Mouse (Mus musculus): ENCODE data around the gene Slc5a4b.
A peak's percentile ranks its signal among the peaks of the same experiment; 100 is the strongest.

Gene Slc5a4b

GRCm38 (mm10) chr10:76036962-76037361 lies 73.8 kb downstream of the Slc5a4b start:
- no peak for DNase-seq (ENCODE audit: low spot score)

DNA sequence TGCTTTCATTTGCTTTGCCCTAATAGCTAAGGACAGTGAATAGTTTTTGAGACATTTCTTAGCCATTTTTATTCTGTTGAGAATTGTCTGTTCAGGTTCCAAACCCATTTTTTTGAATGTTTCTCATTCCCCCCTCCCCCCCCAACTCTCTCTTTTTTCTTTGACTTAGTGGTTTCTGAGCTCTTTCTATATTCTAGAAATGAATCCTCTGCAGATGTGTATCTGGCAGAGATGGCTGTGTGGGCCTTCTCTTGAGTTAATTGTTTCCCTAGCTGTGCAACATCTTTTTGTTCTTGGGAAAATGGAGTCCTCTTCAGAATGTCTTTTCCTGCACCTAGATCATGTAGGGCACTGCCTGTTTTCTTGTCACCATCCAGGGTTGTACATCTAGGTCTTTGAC lies 75.5 kb downstream of the Slc5a4b start:
- no peak for DNase-seq (ENCODE audit: low spot score)

GRCm38 (mm10) chr10:76034001-76034600 lies 76.7 kb downstream of the Slc5a4b start:
- DNase-seq (ENCODE audit: low spot score): no peak

DNA sequence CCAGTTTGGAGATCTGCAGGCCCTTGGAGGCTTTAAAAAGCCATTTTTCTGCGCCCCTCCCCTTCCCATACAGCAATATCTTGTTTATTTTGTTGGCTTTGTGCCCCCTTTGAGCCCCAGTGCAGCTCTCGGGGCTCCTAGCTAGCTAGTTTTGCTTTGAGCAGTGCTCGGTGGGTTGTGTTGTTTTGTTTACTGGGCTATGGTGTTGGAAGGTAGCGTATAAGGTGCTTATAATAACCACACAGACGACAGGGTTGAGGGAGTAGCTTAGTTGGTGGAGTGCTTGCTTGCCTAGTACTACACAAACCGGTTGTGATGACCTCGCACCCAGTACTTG lies 77.7 kb downstream of the Slc5a4b start:
- DNase-seq (ENCODE audit: low spot score): no peak

GRCm38 (mm10) chr10:76032402-76033118 lies 78.2 kb downstream of the Slc5a4b start, which contains the start of gene Zfp280b:
Zfp280b (plus strand) TSS chr10:76032650.
- peak; percentile 96 for DNase-seq (ENCODE audit: low spot score)

DNA sequence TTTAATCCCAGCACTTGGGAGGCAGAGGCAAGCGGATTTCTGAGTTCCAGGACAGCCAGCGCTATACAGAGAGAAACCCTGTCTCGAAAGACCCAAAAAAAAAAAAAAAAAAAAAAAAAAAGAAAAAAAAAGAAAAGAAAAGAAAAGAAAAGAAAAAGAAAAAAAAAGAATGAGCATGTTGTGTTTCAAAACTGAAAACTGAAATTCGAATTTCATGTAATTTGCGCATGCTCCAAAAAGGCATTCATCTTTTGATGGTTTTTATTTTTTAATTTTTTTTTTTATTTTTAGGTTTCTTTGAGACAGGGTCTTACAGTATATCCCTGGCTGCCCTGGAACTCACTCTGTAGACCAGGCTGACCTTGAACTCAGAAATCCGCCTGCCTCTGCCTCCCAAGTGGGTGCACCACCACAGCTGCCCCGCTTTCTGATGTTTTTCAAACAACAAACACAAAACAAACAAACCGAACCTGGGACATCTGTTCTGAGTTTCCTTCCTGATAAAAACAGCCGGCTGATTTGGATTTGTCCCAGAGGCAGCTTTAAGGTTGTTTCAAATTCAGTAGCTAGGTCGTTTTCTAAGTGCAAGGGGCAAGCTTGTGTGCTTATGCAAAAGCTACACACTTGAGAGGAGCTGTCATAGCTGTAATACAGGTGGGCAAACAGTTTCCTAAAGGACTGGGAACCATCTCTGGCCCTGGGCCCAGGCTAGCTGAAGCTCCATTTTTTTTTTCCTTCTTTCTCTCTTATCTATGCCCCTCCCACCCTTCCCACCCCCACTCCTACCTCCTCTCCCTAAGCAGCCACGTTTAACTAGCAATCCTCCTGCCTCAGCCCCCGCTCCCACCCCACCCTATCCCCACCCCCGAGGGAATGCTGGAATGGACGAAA lies 79.0 kb downstream of the Slc5a4b start:
- peak; percentile 9 for DNase-seq (ENCODE audit: low spot score)

- no peak for DNase-seq (ENCODE audit: low spot score)
Measured at GRCm38 (mm10) chr10:76030496-76030895, 80.3 kb downstream of the Slc5a4b start.

DNA sequence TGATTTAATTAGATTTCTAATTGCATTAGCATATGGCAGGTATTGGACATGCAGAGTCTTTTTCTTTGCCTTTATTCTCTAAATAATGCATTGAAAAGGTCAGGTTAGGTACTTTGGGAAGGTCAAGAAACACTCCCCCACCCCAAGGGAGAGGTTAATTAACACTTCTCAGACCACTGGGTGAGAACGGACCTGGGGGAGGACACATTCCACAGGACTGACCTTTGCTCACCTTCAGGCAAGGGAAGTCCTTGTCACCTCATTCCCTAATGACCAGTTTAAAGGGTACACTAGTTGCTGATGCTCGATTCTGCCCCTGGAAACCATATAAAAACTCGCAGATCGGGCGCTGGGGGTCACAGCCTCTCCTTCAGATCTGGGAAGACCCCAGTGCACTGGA lies 81.5 kb downstream of the Slc5a4b start:
- DNase-seq (ENCODE audit: low spot score): no peak

DNA sequence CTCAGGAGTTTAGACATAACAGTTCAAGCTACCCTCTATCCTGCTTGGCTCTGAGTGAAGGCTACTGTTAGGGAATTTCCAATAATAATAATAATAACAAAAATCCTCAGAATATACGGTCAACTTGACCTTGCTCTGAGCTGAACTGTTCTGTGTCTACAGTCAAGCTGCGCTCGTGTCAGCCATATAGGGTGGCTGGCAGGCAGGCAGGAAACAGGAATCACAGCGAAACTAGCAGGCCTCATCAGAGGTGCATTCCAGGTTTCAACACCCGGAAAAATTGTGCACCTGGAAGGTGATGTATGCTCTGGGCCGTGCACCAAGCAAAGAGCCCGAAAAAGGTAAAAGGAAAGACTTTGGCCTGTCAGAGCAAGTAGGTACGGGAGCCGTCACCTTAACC lies 82.4 kb downstream of the Slc5a4b start:
- no peak for DNase-seq (ENCODE audit: low spot score)

GRCm38 (mm10) chr10:76028016-76028366 lies 82.8 kb downstream of the Slc5a4b start:
- no peak for DNase-seq (ENCODE audit: low spot score)

- DNase-seq (ENCODE audit: low spot score): no peak
Measured at GRCm38 (mm10) chr10:76027127-76028015, 83.4 kb downstream of the Slc5a4b start.

- DNase-seq (ENCODE audit: low spot score): no peak
Measured at GRCm38 (mm10) chr10:76025470-76026190, 85.1 kb downstream of the Slc5a4b start.

GRCm38 (mm10) chr10:76023921-76024320 lies 86.8 kb downstream of the Slc5a4b start:
- DNase-seq (ENCODE audit: low spot score): no peak

DNA sequence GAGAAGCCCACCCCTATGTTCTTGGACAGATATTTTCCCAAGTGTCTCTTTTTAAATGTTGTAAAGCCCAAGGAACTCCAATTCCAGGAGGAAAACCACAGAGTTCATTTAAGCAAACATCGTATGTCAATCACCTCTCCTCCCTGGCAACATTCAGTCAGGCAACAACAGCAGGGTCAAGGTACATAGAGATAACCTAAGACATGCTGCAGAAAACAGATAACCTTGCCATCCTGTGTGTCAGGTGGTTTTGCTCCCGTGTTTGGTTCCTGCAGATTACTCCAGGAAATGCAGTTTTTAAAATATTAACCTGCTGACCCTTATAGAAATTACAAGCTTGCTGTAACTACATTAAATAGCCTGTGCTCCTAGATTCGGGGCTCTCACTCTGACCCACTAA lies 89.0 kb downstream of the Slc5a4b start:
- no peak for DNase-seq (ENCODE audit: low spot score)

GRCm38 (mm10) chr10:76016886-76017285 lies 93.9 kb downstream of the Slc5a4b start:
- no peak for DNase-seq (ENCODE audit: low spot score)

DNA sequence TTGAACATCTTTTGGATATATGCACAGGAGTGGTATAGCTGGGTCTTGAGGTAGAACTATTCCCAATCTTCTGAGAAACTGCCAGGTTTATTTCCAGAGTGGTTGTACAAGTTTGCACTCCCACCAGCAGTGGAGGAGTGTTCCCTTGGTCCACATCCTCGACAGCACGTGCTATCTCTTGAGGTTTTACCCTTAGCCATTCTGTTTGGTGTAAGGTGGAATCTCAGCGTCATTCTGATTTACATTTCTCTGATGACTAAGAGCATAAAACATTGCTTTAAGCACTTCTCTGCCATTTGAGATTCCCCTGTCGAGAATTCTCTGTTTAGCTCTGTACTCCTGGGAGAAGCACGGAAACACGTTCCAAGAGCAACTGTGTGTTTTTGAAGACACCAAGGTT lies 97.8 kb downstream of the Slc5a4b start:
- no peak for DNase-seq (ENCODE audit: low spot score)

DNA sequence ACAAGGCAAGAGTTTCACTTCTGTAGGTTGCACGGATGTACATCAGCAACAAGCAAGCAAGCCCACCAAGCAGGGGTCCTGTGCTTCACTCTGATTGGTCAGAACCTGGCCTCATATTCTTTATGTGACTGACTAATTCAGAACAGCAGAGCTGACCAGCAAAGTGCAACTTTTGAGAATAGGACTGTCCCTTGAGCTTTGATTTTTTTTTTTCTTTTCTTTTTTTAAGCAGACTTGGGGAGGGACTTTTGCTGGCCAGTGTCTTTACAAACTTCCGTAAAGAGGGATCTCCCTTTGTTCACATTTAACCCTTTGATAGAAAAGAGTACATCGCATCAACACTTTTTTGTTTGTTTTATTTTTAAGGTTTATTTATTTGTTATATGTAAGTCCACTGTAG lies 100.9 kb downstream of the Slc5a4b start:
- DNase-seq (ENCODE audit: low spot score): no peak

Measured in layer of hippocampus, adult 11-12 months (tissue).